Mouse (Mus musculus): ENCODE measurements around the gene Ttc22. TPM values are rescaled to one million over a fixed set of nuclear protein-coding genes. Genes with fewer than 3 reads are reported as not detected.

Ttc22 gene
- polyA plus RNA-seq, 1 experiment from 2014 or later: 0.12 TPM

- DNase-seq (ENCODE audit: low spot score) (no peak), ATAC-seq (replicated peaks; ENCODE audit: low FRiP score) (no peak)
- Histone ChIP-seq H3K4me3 (ENCODE audit: low read depth, low read length) (no peak overlapping the region), H3K36me3 (ENCODE audit: control insufficient read depth, insufficient read depth, low read length) (no peaks in the 10 kb centered on the region), H3K9ac (ENCODE audit: low read depth, low read length) (no peak overlapping the region), H3K4me1 (replicated peaks; ENCODE audit: control insufficient read depth, insufficient read depth, low read length) (no peaks in the 10 kb centered on the region; the same call in 1 of the 2 replicates), H3K27me3 (replicated peaks; ENCODE audit: control insufficient read depth, insufficient read depth, low read length) (no peaks in the 10 kb centered on the region), H3K4me2 (no peak overlapping the region), H3K9me3 (ENCODE audit: control insufficient read depth, low read length) (no peaks in the 10 kb centered on the region), H3K27ac (ENCODE audit: low read depth, low read length) (no peak overlapping the region)
- 73% methylated on average over 1 of the region's 1 CpGs for WGBS
Observed at GRCm38 (mm10) chr4:106607905-106608304, 14.3 kb upstream of the Ttc22 start.

- Histone ChIP-seq H3K9ac (ENCODE audit: low read depth, low read length) (no peak overlapping the region), H3K9me3 (ENCODE audit: control insufficient read depth, low read length) (no peaks in the 10 kb centered on the region), H3K4me1 (replicated peaks; ENCODE audit: control insufficient read depth, insufficient read depth, low read length) (peaks cover 7% of the 10 kb centered on the region), H3K27me3 (replicated peaks; ENCODE audit: control insufficient read depth, insufficient read depth, low read length) (peaks cover 8% of the 10 kb centered on the region), H3K4me3 (ENCODE audit: low read depth, low read length) (no peak overlapping the region), H3K36me3 (ENCODE audit: control insufficient read depth, insufficient read depth, low read length) (no peaks in the 10 kb centered on the region), H3K4me2 (peak overlapping the region; percentile 14; the same call in 1 of the 2 replicates), H3K27ac (ENCODE audit: low read depth, low read length) (no peak overlapping the region)
- WGBS: 78% methylated on average over 8 of the region's 8 CpGs
- DNase-seq (ENCODE audit: low spot score): no peak
- ATAC-seq (replicated peaks; ENCODE audit: low FRiP score): no peak
Observed at GRCm38 (mm10) chr4:106613105-106613504, 9.1 kb upstream of the Ttc22 start.

- Histone ChIP-seq H3K27me3 (replicated peaks; ENCODE audit: control insufficient read depth, insufficient read depth, low read length) (peaks cover 8% of the 10 kb centered on the region), H3K4me2 (peak overlapping the region; percentile 37), H3K9ac (ENCODE audit: low read depth, low read length) (peak overlapping the region; percentile 44; the same call in 1 of the 2 replicates), H3K4me3 (ENCODE audit: low read depth, low read length) (no peak overlapping the region), H3K27ac (ENCODE audit: low read depth, low read length) (peak overlapping the region; percentile 79), H3K4me1 (replicated peaks; ENCODE audit: control insufficient read depth, insufficient read depth, low read length) (peaks cover 7% of the 10 kb centered on the region), H3K36me3 (ENCODE audit: control insufficient read depth, insufficient read depth, low read length) (no peaks in the 10 kb centered on the region), H3K9me3 (ENCODE audit: control insufficient read depth, low read length) (no peaks in the 10 kb centered on the region)
- DNase-seq (ENCODE audit: low spot score) (no peak), ATAC-seq (replicated peaks; ENCODE audit: low FRiP score) (peak; percentile 50; the same call in 1 of the 2 replicates)
- WGBS: 44% methylated on average over 3 of the region's 3 CpGs
Observed at GRCm38 (mm10) chr4:106613560-106613959, 8.7 kb upstream of the Ttc22 start.

DNA sequence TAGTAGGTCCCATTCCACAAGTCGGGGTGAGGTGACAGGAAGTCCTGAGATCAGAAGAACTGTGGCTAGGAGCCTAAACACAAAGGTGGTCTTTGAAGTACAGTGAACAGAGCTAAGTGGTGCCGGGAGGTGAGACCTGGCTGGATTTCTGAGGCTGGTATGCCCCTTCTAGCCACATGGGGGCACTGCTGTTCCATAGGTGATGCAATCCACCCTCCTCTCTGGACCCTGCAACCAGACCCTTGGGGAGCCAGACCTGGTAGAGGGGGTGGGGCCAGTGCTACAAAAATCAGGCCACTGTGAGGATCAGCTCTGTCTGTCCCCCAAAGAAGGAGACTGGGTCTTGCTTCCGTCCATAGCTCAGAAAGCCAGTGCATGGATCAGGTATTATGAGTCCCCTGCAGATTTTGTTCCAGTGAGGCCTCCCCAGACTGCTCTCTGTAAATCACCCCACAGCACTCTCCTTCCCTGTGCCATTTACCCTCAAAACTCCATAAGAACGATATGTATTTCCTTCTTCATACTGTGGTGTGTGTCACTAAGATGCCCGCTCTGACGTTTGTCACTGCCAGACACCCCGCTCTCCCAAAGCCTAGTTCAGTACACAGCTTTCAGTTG lies 7.9 kb upstream of the Ttc22 start:
- Histone ChIP-seq H3K4me3 (ENCODE audit: low read depth, low read length) (no peak overlapping the region), H3K27ac (ENCODE audit: low read depth, low read length) (peak overlapping the region; percentile 79), H3K27me3 (replicated peaks; ENCODE audit: control insufficient read depth, insufficient read depth, low read length) (peaks cover 8% of the 10 kb centered on the region), H3K36me3 (ENCODE audit: control insufficient read depth, insufficient read depth, low read length) (no peaks in the 10 kb centered on the region), H3K9me3 (ENCODE audit: control insufficient read depth, low read length) (no peaks in the 10 kb centered on the region), H3K4me1 (replicated peaks; ENCODE audit: control insufficient read depth, insufficient read depth, low read length) (peaks cover 7% of the 10 kb centered on the region), H3K4me2 (peak overlapping the region; percentile 37), H3K9ac (ENCODE audit: low read depth, low read length) (peak overlapping the region; percentile 44; the same call in 1 of the 2 replicates)
- ATAC-seq (replicated peaks; ENCODE audit: low FRiP score) (peak; percentile 60), DNase-seq (ENCODE audit: low spot score) (peak; percentile 67)
- 44% methylated on average over 7 of the region's 7 CpGs for WGBS

- peaks cover 11% of the 10 kb centered on the region for H3K27me3 ChIP-seq (replicated peaks; ENCODE audit: control insufficient read depth, insufficient read depth, low read length)
- no peak overlapping the region for H3K27ac ChIP-seq (ENCODE audit: low read depth, low read length)
Observed at GRCm38 (mm10) chr4:106614881-106615280, 7.4 kb upstream of the Ttc22 start.

DNA sequence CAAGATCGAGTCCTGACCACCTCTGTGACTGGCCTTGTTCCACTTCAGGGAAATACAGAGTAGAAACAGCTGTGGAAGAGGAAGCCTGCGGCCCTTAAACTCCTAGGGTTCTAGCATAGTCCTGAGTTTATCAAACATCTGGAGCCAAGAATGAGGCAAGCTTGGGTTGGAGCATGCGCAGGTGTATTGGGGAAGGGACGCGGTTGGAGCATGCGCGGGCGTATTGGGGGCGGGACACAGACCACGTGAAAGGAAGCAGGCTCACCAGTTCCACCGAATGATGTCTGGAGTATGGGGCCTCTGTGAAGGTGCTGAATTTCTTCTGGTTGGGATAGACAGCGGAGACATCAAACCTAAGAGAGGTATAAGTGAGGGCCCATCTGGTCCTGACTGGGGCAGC lies 6.6 kb upstream of the Ttc22 start:
- ATAC-seq (replicated peaks; ENCODE audit: low FRiP score): no peak; the same call in 1 of the 2 replicates
- Histone ChIP-seq H3K9me3 (ENCODE audit: control insufficient read depth, low read length) (no peaks in the 10 kb centered on the region), H3K9ac (ENCODE audit: low read depth, low read length) (no peak overlapping the region), H3K4me3 (ENCODE audit: low read depth, low read length) (no peak overlapping the region), H3K4me2 (peak overlapping the region; percentile 31; the same call in 1 of the 2 replicates), H3K27me3 (replicated peaks; ENCODE audit: control insufficient read depth, insufficient read depth, low read length) (peaks cover 11% of the 10 kb centered on the region), H3K27ac (ENCODE audit: low read depth, low read length) (no peak overlapping the region), H3K4me1 (replicated peaks; ENCODE audit: control insufficient read depth, insufficient read depth, low read length) (peaks cover 7% of the 10 kb centered on the region), H3K36me3 (ENCODE audit: control insufficient read depth, insufficient read depth, low read length) (no peaks in the 10 kb centered on the region)
- DNase-seq (ENCODE audit: low spot score): no peak
- WGBS: 62% methylated on average over 12 of the region's 12 CpGs

More at GRCm38 (mm10) chr4:106614881-106615280, 7.4 kb upstream of the Ttc22 start:
- Histone ChIP-seq H3K4me3 (ENCODE audit: low read depth, low read length) (no peak overlapping the region), H3K9ac (ENCODE audit: low read depth, low read length) (no peak overlapping the region), H3K9me3 (ENCODE audit: control insufficient read depth, low read length) (no peaks in the 10 kb centered on the region), H3K4me2 (no peak overlapping the region), H3K4me1 (replicated peaks; ENCODE audit: control insufficient read depth, insufficient read depth, low read length) (peaks cover 7% of the 10 kb centered on the region), H3K36me3 (ENCODE audit: control insufficient read depth, insufficient read depth, low read length) (no peaks in the 10 kb centered on the region)
- DNase-seq (ENCODE audit: low spot score) (no peak), ATAC-seq (replicated peaks; ENCODE audit: low FRiP score) (no peak)
- 78% methylated on average over 9 of the region's 9 CpGs for WGBS

DNA sequence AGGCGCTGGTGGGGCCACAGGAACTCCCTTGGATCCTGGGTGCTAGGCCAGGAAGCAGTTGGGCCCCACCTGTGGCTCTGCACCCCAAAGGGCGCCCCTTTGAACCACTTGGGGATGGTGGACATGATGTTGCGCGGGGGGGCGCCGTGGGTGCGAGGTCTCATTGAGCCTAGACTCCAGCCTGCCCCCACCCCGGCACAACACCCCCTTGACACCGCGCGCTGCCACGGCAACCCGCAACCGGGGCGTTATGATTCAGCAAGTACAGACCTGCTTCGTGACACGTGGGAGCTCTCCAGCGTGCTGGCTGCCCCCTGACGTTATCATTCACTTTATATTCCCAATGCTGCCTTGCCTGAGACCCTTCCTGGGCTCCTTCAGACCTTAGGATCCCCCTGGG lies 5.2 kb upstream of the Ttc22 start, which contains the start of gene Lexm:
Lexm (minus strand) TSS at position 186 of the 400 bp plus-strand sequence.
- no peaks in the 10 kb centered on the region for H3K36me3 ChIP-seq (ENCODE audit: control insufficient read depth, insufficient read depth, low read length)
- H3K4me2 ChIP-seq: peak within 1 kb of the TSS; percentile 58
- ATAC-seq (replicated peaks; ENCODE audit: low FRiP score) (no peak), DNase-seq (ENCODE audit: low spot score) (no peak)
- peak within 1 kb of the TSS; percentile 29 for H3K4me3 ChIP-seq (ENCODE audit: low read depth, low read length)
- no peaks in the 10 kb centered on the region for H3K9me3 ChIP-seq (ENCODE audit: control insufficient read depth, low read length)
- no peak within 1 kb of the TSS for H3K9ac ChIP-seq (ENCODE audit: low read depth, low read length)
- WGBS: 3% methylated on average over 19 of the region's 19 CpGs
- no peak within 1 kb of the TSS for H3K27ac ChIP-seq (ENCODE audit: low read depth, low read length)
- H3K27me3 ChIP-seq (replicated peaks; ENCODE audit: control insufficient read depth, insufficient read depth, low read length): peaks cover 17% of the 10 kb centered on the region
- peaks cover 7% of the 10 kb centered on the region for H3K4me1 ChIP-seq (replicated peaks; ENCODE audit: control insufficient read depth, insufficient read depth, low read length)

- Histone ChIP-seq H3K27ac (ENCODE audit: low read depth, low read length) (no peak overlapping the region), H3K4me2 (no peak overlapping the region), H3K36me3 (ENCODE audit: control insufficient read depth, insufficient read depth, low read length) (no peaks in the 10 kb centered on the region), H3K4me3 (ENCODE audit: low read depth, low read length) (no peak overlapping the region), H3K27me3 (replicated peaks; ENCODE audit: control insufficient read depth, insufficient read depth, low read length) (peaks cover 35% of the 10 kb centered on the region), H3K9ac (ENCODE audit: low read depth, low read length) (no peak overlapping the region), H3K9me3 (ENCODE audit: control insufficient read depth, low read length) (no peaks in the 10 kb centered on the region), H3K4me1 (replicated peaks; ENCODE audit: control insufficient read depth, insufficient read depth, low read length) (peaks cover 7% of the 10 kb centered on the region)
- DNase-seq (ENCODE audit: low spot score): no peak
- ATAC-seq (replicated peaks; ENCODE audit: low FRiP score): no peak
- WGBS: 88% methylated on average over 4 of the region's 4 CpGs
Observed at GRCm38 (mm10) chr4:106618898-106619297, 3.3 kb upstream of the Ttc22 start.

GRCm38 (mm10) chr4:106621428-106621827 lies 804 bp upstream of the Ttc22 start:
- H3K4me1 ChIP-seq (replicated peaks; ENCODE audit: control insufficient read depth, insufficient read depth, low read length): peaks cover 7% of the 10 kb centered on the region; the same call in 1 of the 2 replicates
- DNase-seq (ENCODE audit: low spot score) (no peak), ATAC-seq (replicated peaks; ENCODE audit: low FRiP score) (no peak)
- H3K9ac ChIP-seq (ENCODE audit: low read depth, low read length): no peak overlapping the region
- no peak overlapping the region for H3K4me3 ChIP-seq (ENCODE audit: low read depth, low read length)
- no peak overlapping the region for H3K4me2 ChIP-seq
- no peaks in the 10 kb centered on the region for H3K36me3 ChIP-seq (ENCODE audit: control insufficient read depth, insufficient read depth, low read length)
- H3K27me3 ChIP-seq (replicated peaks; ENCODE audit: control insufficient read depth, insufficient read depth, low read length): peaks cover 52% of the 10 kb centered on the region
- no peak overlapping the region for H3K27ac ChIP-seq (ENCODE audit: low read depth, low read length)
- 59% methylated on average over 3 of the region's 3 CpGs for WGBS
- H3K9me3 ChIP-seq (ENCODE audit: control insufficient read depth, low read length): no peaks in the 10 kb centered on the region

All from liver, embryonic 11.5 days (tissue).